Mouse (Mus musculus): Measurements from ENCODE around the gene Wdfy2. TPM values are rescaled to one million over a fixed set of nuclear protein-coding genes. Genes with fewer than 3 reads are reported as not detected.

Wdfy2 gene
- polyA plus RNA-seq, 1 experiment from 2014 or later: 7.6 TPM

DNA sequence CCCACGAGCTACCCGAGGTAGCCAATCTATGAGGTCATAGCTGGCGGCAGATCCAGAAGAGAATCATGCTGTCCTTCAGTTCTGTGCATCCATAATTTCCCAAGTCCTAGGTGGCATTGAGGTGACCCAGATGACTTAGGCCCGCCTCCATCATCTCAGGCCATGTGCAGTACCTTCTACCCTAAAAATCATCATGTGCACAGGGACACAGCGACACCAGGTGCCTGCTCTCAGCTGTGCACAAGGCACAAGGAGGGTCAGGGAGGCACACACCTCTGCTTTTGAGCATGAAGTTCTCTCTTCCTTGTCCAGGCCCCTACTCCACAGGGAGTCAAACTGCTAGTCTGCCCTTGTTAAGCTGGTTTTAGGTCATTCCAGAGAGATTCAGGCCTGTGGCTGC, 127.9 kb downstream of the Wdfy2 start:
- H3K4me2 ChIP-seq: no peak overlapping the region
- 0 out of 2 replicates have a peak, but pooled peaks have one; percentile 33 for ATAC-seq (replicated peaks)
- 86% methylated on average over 5 of the region's 5 CpGs for WGBS
- no peaks in the 10 kb centered on the region for H3K9me3 ChIP-seq
- H3K36me3 ChIP-seq (replicated peaks): no peaks in the 10 kb centered on the region
- H3K27me3 ChIP-seq (replicated peaks): no peaks in the 10 kb centered on the region
- no peak overlapping the region for H3K27ac ChIP-seq
- H3K4me3 ChIP-seq: no peak overlapping the region
- H3K9ac ChIP-seq: no peak overlapping the region
- 0 out of 2 replicates have a peak, but pooled peaks cover 5% of the 10 kb centered on the region for H3K4me1 ChIP-seq

DNA sequence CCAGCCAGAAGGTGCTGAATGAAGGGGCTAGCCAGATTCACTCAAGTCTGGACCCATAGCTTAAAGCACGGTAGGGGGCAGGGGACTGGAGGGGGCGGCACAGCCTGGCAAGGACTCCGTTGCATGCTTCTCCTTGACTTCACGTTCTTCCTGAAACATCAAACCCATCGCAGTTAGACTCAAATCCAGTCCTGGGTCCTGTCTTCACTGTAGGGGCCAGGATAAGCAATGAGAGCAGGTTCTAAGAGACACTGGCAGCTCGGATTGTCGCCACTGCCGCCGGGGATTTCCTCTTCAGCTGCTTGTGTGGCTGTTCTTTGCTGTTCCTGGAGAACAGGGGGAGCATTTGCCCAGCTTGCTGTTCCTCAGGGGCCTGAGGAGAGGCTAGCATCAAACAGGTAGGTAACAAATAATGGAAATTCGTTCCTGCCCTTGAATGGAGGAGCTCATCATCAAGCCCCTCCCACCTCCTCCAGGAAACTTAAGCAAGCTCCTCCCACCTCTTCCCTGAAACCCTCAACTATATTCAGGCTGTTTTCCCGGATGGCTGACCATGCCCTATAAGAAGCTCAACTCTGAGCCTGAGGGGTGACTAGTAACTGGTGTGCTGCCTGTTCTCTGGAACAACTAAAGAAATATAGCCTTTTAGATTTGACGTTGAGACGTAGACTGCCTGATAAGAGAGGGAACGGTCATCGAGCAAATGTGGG, 128.5 kb downstream of the Wdfy2 start:
- H3K36me3 ChIP-seq (replicated peaks): no peaks in the 10 kb centered on the region
- H3K9me3 ChIP-seq: no peaks in the 10 kb centered on the region
- H3K4me3 ChIP-seq: peak overlapping the region; percentile 16; the same call in 1 of the 2 replicates
- no peak overlapping the region; the same call in 1 of the 2 replicates for H3K9ac ChIP-seq
- H3K4me1 ChIP-seq: 0 out of 2 replicates have a peak, but pooled peaks cover 5% of the 10 kb centered on the region
- H3K4me2 ChIP-seq: peak overlapping the region; percentile 35
- H3K27ac ChIP-seq: no peak overlapping the region
- H3K27me3 ChIP-seq (replicated peaks): no peaks in the 10 kb centered on the region
- 0 out of 2 replicates have a peak, but pooled peaks have one; percentile 37 for ATAC-seq (replicated peaks)
- WGBS: 26% methylated on average over 15 of the region's 15 CpGs

DNA sequence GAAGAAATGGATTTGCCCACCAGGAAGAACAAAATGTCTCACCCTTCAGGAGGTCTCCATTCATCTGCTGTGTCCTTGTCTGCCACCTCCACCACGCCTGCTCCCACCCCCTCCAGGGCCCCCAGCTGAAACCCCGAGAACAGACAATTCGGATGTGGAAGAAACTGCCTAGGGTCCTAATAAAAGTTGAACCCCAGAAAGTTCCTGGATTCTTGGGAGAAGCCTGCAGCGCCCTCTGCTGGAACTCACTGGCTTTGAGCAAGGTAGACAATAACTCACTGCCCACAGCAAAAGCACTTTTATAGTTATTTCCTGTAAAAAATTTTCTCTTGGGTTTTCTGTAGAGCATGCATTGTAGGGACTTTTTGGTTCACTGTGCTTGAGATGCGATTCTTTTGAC, 137.6 kb downstream of the Wdfy2 start:
- H3K9ac ChIP-seq: no peak overlapping the region
- no peak overlapping the region for H3K4me3 ChIP-seq
- no peaks in the 10 kb centered on the region for H3K27me3 ChIP-seq (replicated peaks)
- no peaks in the 10 kb centered on the region for H3K36me3 ChIP-seq (replicated peaks)
- no peak overlapping the region for H3K4me2 ChIP-seq
- H3K4me1 ChIP-seq: no peaks in the 10 kb centered on the region
- 11% methylated on average over 5 of the region's 5 CpGs for WGBS
- H3K27ac ChIP-seq: no peak overlapping the region
- no peak for ATAC-seq (replicated peaks)
- no peaks in the 10 kb centered on the region for H3K9me3 ChIP-seq

DNA sequence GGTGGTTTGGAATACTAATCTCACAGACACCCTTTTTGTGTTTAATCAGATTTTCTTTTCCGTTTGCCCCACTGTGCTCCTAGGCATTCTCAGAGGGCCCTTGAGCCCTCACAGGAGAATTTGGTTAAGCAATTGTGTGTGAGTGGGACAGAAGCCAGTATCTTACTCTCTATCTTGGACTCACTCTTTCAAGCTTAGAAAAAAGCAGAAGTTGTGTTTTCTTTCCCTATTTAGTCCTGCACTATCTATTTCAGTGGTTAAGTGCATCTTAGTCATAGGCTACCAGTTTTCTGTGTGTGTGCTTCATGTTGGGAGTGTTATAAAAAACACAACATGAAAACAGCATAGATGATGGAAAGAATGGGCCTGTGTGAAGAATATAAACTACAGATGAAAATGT, 142.3 kb downstream of the Wdfy2 start:
- ATAC-seq (replicated peaks): no peak
- Histone ChIP-seq H3K27ac (no peak overlapping the region), H3K4me3 (no peak overlapping the region), H3K9me3 (no peaks in the 10 kb centered on the region), H3K4me1 (no peaks in the 10 kb centered on the region), H3K27me3 (replicated peaks) (no peaks in the 10 kb centered on the region), H3K36me3 (replicated peaks) (no peaks in the 10 kb centered on the region), H3K4me2 (no peak overlapping the region), H3K9ac (no peak overlapping the region)
- 75% methylated on average over 1 of the region's 1 CpGs for WGBS

DNA sequence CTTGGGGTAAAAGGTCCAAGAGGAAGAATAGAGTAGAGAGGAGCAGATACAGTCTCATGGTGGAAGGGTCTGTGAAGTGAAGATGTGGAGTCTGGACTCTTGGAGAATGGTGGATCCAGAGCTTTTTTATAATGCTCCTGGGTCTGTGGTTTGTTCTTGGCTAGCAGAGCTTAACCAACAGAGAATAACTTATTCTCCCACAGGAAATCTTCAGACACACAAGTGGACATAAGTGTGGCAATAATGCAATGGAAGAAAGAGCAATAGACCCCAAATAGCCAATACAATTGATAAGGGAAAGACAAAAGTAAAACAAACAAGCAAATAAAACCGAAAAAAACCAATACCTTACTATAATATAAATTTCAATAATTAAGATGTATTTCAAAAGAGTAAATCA, 146.9 kb downstream of the Wdfy2 start, which contains the start of gene Defb48:
Gene Defb48, minus strand, starts transcription at position 101 of the 400 bp plus-strand sequence.
- Histone ChIP-seq H3K4me2 (no peak within 1 kb of the TSS), H3K27ac (no peak within 1 kb of the TSS), H3K4me3 (no peak within 1 kb of the TSS), H3K9me3 (no peaks in the 10 kb centered on the region), H3K4me1 (no peaks in the 10 kb centered on the region), H3K27me3 (replicated peaks) (no peaks in the 10 kb centered on the region), H3K36me3 (replicated peaks) (no peaks in the 10 kb centered on the region), H3K9ac (no peak within 1 kb of the TSS)
- no peak for ATAC-seq (replicated peaks)
- 72% methylated on average over 1 of the region's 1 CpGs for WGBS

DNA sequence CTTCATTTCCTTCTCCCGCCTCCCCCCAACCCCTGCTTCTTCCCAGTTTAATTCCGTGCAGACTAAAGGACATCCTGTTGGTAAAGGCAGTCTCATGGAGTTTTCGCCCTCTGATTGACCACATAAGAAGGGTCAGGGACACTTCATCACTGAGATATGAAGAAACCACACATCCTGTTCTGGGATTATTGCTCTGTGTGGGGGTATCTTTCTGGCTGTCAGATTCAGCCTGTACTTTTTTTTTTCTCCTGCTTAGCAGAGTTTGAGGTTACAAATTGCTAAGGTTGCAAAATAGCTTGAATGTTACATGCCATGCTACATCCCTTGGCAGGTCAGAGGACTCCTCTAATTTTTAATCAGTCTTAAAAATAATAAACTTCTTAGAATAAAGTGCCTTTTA, 153.8 kb downstream of the Wdfy2 start:
- no peaks in the 10 kb centered on the region for H3K9me3 ChIP-seq
- ATAC-seq (replicated peaks): no peak
- no peaks in the 10 kb centered on the region for H3K36me3 ChIP-seq (replicated peaks)
- 80% methylated on average over 3 of the region's 3 CpGs for whole genome bisulfite sequencing
- no peak overlapping the region for H3K9ac ChIP-seq
- H3K4me1 ChIP-seq: no peaks in the 10 kb centered on the region
- no peak overlapping the region for H3K27ac ChIP-seq
- no peaks in the 10 kb centered on the region for H3K27me3 ChIP-seq (replicated peaks)
- H3K4me2 ChIP-seq: no peak overlapping the region
- H3K4me3 ChIP-seq: no peak overlapping the region

DNA sequence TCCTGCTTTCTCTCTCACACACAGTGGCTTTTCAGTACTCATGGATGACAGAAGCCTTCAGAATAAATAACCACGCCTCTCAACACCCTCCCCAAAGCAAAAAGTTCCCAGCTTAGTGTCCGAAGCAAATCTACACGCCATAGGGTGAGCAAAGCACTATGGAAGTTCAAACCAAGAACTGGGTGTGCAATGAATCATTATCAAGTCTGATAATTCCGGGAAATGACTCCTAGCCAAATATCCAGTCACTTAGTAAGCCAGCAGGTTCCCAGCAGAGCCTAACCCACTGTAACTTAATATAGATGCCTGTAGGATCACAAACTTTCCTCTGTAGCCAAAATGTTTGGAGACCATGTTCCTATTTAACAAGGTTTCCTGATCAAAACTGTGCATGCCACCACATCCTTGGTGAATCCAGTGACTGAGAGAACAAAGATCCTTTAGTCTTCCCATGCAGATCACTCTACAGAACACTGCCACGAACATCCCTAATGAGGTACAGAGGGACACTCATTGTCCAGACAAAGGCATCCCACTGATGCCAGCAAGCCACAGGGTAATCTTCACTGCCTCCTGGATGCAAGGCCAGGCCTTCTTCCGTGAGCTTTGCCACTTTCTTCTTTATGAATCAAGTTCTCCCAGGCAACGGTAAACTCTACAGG, 154.5 kb downstream of the Wdfy2 start:
- Histone ChIP-seq H3K4me3 (no peak overlapping the region), H3K27ac (no peak overlapping the region), H3K9ac (no peak overlapping the region), H3K36me3 (replicated peaks) (no peaks in the 10 kb centered on the region), H3K4me1 (no peaks in the 10 kb centered on the region), H3K9me3 (no peaks in the 10 kb centered on the region), H3K4me2 (no peak overlapping the region), H3K27me3 (replicated peaks) (no peaks in the 10 kb centered on the region)
- ATAC-seq (replicated peaks): no peak
- 44% methylated on average over 7 of the region's 7 CpGs for WGBS

DNA sequence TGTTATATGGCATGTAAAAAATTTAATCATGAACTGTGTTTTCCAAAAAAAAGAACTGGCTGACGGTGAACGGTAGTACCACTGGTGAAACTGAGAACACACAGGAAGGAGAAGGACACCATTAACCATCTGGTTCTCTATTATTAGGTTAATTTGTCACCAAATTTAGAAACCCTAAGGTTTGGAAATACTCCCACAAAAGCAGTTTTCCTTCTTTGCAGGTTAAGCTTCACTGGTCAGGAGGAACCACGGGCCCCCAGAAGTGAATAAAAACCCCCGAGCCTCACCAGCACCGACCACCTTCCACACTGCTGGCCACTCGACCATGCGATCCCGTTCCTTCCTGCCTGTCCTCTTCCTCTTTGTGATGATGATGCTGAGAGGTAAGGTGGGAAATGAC, 160.3 kb downstream of the Wdfy2 start, which contains the start of gene Defb47:
Gene Defb47, plus strand, starts transcription at position 301 of the 400 bp plus-strand sequence.
- no peak within 1 kb of the TSS for H3K27ac ChIP-seq
- no peak for ATAC-seq (replicated peaks)
- no peaks in the 10 kb centered on the region for H3K36me3 ChIP-seq (replicated peaks)
- H3K9ac ChIP-seq: no peak within 1 kb of the TSS
- no peaks in the 10 kb centered on the region for H3K4me1 ChIP-seq
- no peak within 1 kb of the TSS for H3K4me3 ChIP-seq
- H3K9me3 ChIP-seq: no peaks in the 10 kb centered on the region
- WGBS: 79% methylated on average over 8 of the region's 8 CpGs
- H3K27me3 ChIP-seq (replicated peaks): no peaks in the 10 kb centered on the region
- H3K4me2 ChIP-seq: no peak within 1 kb of the TSS

DNA sequence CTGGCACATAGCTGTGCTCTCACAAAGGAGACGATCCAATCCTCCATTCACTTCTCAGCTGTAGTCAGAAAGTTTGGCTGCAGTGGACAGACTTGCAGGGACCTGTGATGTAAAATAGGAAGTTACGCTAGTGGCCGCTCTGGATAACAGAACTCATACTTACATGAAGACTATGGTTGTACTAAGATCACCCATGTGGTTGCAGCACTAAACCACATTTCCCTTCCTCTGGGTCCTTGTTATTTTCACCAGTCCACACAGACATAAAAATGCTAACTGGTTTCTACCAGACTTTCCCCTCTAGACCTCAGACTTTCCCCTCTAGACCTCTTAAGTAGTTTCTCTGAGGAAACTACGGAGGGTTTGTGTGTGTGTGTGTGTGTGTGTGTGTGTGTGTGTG, 161.5 kb downstream of the Wdfy2 start:
- no peak for ATAC-seq (replicated peaks)
- H3K4me1 ChIP-seq: no peaks in the 10 kb centered on the region
- 95% methylated on average over 4 of the region's 4 CpGs for WGBS

DNA sequence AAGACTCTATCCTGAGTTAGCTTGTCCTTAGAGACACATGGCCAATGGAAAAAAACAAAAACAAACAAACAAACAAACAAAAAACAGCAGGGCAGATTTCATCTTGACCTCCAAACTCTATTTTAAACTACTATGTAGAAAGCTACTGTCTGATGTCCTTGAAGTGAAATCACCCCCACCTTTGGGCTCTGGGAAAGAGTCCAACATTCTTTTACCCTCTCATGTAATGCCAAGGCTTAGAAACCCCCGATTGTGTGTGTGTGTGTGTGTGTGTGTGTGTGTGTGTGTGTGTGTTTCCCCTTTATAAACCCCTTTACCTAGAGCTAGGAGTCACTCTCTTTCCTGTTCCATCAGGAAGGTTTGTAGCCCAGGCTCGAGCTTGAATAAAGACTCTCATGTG, 165.1 kb downstream of the Wdfy2 start:
- Histone ChIP-seq H3K27me3 (replicated peaks) (no peaks in the 10 kb centered on the region), H3K9ac (no peak overlapping the region), H3K9me3 (no peaks in the 10 kb centered on the region), H3K4me3 (no peak overlapping the region), H3K27ac (no peak overlapping the region), H3K4me1 (no peaks in the 10 kb centered on the region), H3K4me2 (no peak overlapping the region), H3K36me3 (replicated peaks) (no peaks in the 10 kb centered on the region)
- ATAC-seq (replicated peaks): no peak
- 69% methylated on average over 2 of the region's 2 CpGs for WGBS

More for the DNA sequence above, 161.5 kb downstream of the Wdfy2 start:
- no peak overlapping the region for H3K4me3 ChIP-seq
- no peaks in the 10 kb centered on the region for H3K27me3 ChIP-seq (replicated peaks)
- no peaks in the 10 kb centered on the region for H3K9me3 ChIP-seq
- no peaks in the 10 kb centered on the region for H3K36me3 ChIP-seq (replicated peaks)
- no peak overlapping the region for H3K9ac ChIP-seq
- H3K4me2 ChIP-seq: no peak overlapping the region
- H3K27ac ChIP-seq: no peak overlapping the region

All from midbrain, embryonic 15.5 days (tissue).